Mouse (Mus musculus): ENCODE results near the gene Fmnl1. TPM values are rescaled to one million over a fixed set of nuclear protein-coding genes. Genes with fewer than 3 reads are reported as not detected.

Fmnl1 gene
- total RNA-seq, 1 experiment from 2014 or later, result 62.4 TPM

- no peak for ATAC-seq (replicated peaks in 1 of 2; ENCODE audit: insufficient read depth in 1 of 2, low FRiP score in 2 of 2, low TSS enrichment in 1 of 2, low read depth in 1 of 2, poor library complexity in 2 of 2, severe bottlenecking in 2 of 2)
These were observed 63.5 kb downstream of the Fmnl1 start for GRCm38 (mm10) chr11:103234447-103234846.

GRCm38 (mm10) chr11:103235702-103236101 is 64.8 kb downstream of the Fmnl1 start:
- no peak for ATAC-seq (replicated peaks in 1 of 2; ENCODE audit: insufficient read depth in 1 of 2, low FRiP score in 2 of 2, low TSS enrichment in 1 of 2, low read depth in 1 of 2, poor library complexity in 2 of 2, severe bottlenecking in 2 of 2)

- no peak for ATAC-seq (replicated peaks in 1 of 2; ENCODE audit: insufficient read depth in 1 of 2, low FRiP score in 2 of 2, low TSS enrichment in 1 of 2, low read depth in 1 of 2, poor library complexity in 2 of 2, severe bottlenecking in 2 of 2)
These were observed 65.5 kb downstream of the Fmnl1 start for GRCm38 (mm10) chr11:103236431-103236830.

GRCm38 (mm10) chr11:103236903-103237302 is 66.0 kb downstream of the Fmnl1 start:
- ATAC-seq (replicated peaks in 1 of 2; ENCODE audit: insufficient read depth in 1 of 2, low FRiP score in 2 of 2, low TSS enrichment in 1 of 2, low read depth in 1 of 2, poor library complexity in 2 of 2, severe bottlenecking in 2 of 2), result no peak

GRCm38 (mm10) chr11:103237757-103238156 is 66.8 kb downstream of the Fmnl1 start:
- no peak for ATAC-seq (replicated peaks in 1 of 2; ENCODE audit: insufficient read depth in 1 of 2, low FRiP score in 2 of 2, low TSS enrichment in 1 of 2, low read depth in 1 of 2, poor library complexity in 2 of 2, severe bottlenecking in 2 of 2)

- 0 out of 4 replicates have a peak, but pooled peaks of 1 of the 2 experiments have one; percentile 9 for ATAC-seq (replicated peaks in 1 of 2; ENCODE audit: insufficient read depth in 1 of 2, low FRiP score in 2 of 2, low TSS enrichment in 1 of 2, low read depth in 1 of 2, poor library complexity in 2 of 2, severe bottlenecking in 2 of 2)
These were observed 69.8 kb downstream of the Fmnl1 start for GRCm38 (mm10) chr11:103240740-103241139.

GRCm38 (mm10) chr11:103244856-103245255 is 73.9 kb downstream of the Fmnl1 start:
- no peak for ATAC-seq (replicated peaks in 1 of 2; ENCODE audit: insufficient read depth in 1 of 2, low FRiP score in 2 of 2, low TSS enrichment in 1 of 2, low read depth in 1 of 2, poor library complexity in 2 of 2, severe bottlenecking in 2 of 2)

GRCm38 (mm10) chr11:103246081-103246730 is 75.3 kb downstream of the Fmnl1 start:
- peak; percentile 65 to 74 for ATAC-seq (replicated peaks in 1 of 2; ENCODE audit: insufficient read depth in 1 of 2, low FRiP score in 2 of 2, low TSS enrichment in 1 of 2, low read depth in 1 of 2, poor library complexity in 2 of 2, severe bottlenecking in 2 of 2)

GRCm38 (mm10) chr11:103246731-103247290 is 75.9 kb downstream of the Fmnl1 start:
- no peak for ATAC-seq (replicated peaks in 1 of 2; ENCODE audit: insufficient read depth in 1 of 2, low FRiP score in 2 of 2, low TSS enrichment in 1 of 2, low read depth in 1 of 2, poor library complexity in 2 of 2, severe bottlenecking in 2 of 2)

- no peak for ATAC-seq (replicated peaks in 1 of 2; ENCODE audit: insufficient read depth in 1 of 2, low FRiP score in 2 of 2, low TSS enrichment in 1 of 2, low read depth in 1 of 2, poor library complexity in 2 of 2, severe bottlenecking in 2 of 2)
These were observed 76.7 kb downstream of the Fmnl1 start for GRCm38 (mm10) chr11:103247504-103248177.

Other genes with a start within 250 kb of the Fmnl1 start
- gene Kif18b, start 246.0 kb upstream of the Fmnl1 start, total RNA-seq (2017), result 18.7 and 19.4 TPM in 2 replicates
- not detected in 2 replicates for gene C1ql1, start 224.4 kb upstream of the Fmnl1 start, total RNA-seq (2017)
- 26.8 and 33.6 TPM in 2 replicates for gene Nmt1, start 142.9 kb upstream of the Fmnl1 start, total RNA-seq (2017)
- gene Dcakd, start 142.8 kb upstream of the Fmnl1 start, total RNA-seq (2017), result 18.0 and 21.1 TPM in 2 replicates
- gene Plcd3, start 69.4 kb upstream of the Fmnl1 start, total RNA-seq (2017), result 0.15 and 0.75 TPM in 2 replicates
- gene Acbd4, start 69.4 kb upstream of the Fmnl1 start, total RNA-seq (2017), result 8.6 and 16.8 TPM in 2 replicates
- gene Hexim1, start 54.9 kb upstream of the Fmnl1 start, total RNA-seq (2017), result 34.1 and 55.9 TPM in 2 replicates
- gene Hexim2, start 38.7 kb upstream of the Fmnl1 start, total RNA-seq (2017), result 1.1 and 2.4 TPM in 2 replicates
- not detected in 2 replicates for gene 1700023F06Rik, start 37.5 kb downstream of the Fmnl1 start, total RNA-seq (2017)
- not detected in 2 replicates for gene Spata32, start 47.3 kb downstream of the Fmnl1 start, total RNA-seq (2017)
- gene Map3k14, start 96.4 kb downstream of the Fmnl1 start, total RNA-seq (2017), result 4.4 and 10.6 TPM in 2 replicates
- 21.3 and 21.5 TPM in 2 replicates for gene Arhgap27, start 192.6 kb downstream of the Fmnl1 start, total RNA-seq (2017)
- gene Plekhm1, start 241.6 kb downstream of the Fmnl1 start, total RNA-seq (2017), result 4.0 and 5.1 TPM in 2 replicates

Data from hematopoietic stem cell, adult 5-6 weeks (primary cell).